Mouse (Mus musculus): ENCODE data around the gene Idnk. TPM values are rescaled to one million over a fixed set of nuclear protein-coding genes. Genes with fewer than 3 reads are reported as not detected.

Gene Idnk
- polyA plus RNA-seq, 1 experiment from 2014 or later = 45.8 TPM

DNA sequence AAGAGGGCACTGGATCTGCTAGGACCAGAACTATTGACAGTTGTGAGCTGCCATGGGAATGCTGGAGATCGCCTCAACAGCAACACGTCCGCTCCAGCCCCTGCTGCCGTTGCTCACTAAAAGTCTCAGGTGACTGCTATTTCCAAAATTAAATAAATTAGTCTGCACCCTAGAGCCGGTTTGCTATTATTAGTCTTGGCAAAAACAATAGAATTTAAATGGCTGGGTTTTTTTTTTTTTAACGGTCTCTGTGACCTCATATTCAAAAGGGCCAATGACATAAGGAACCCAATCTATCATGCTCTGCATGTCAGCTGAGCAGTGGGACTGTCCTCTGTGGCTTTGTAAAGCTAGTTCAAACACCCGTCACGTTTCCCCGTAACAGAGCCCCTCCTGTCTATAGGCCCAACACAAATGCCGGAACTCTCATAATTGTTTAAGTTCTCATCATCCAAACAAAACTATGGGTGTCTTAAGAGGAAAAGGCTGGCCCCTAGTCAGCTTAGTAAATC is 34.6 kb upstream of the Idnk start:
- no peak overlapping the region for H3K9ac ChIP-seq (ENCODE audit: low read length)
- H3K36me3 ChIP-seq (ENCODE audit: control insufficient read depth, insufficient read depth, low read length) = no peaks in the 10 kb centered on the region; the same call in 1 of the 2 replicates
- DNase-seq (ENCODE audit: low spot score) = peak; percentile 11
- WGBS = 78% methylated on average over 10 of the region's 10 CpGs
- H3K4me1 ChIP-seq (replicated peaks; ENCODE audit: control insufficient read depth, insufficient read depth, low read length) = peaks cover 2% of the 10 kb centered on the region; the same call in 1 of the 2 replicates
- H3K4me2 ChIP-seq (ENCODE audit: low read depth, low read length, severe bottlenecking) = no peak overlapping the region
- no peak overlapping the region for H3K4me3 ChIP-seq (ENCODE audit: low read depth, low read length)
- no peak overlapping the region for H3K27ac ChIP-seq (ENCODE audit: low read depth, low read length)
- no peaks in the 10 kb centered on the region for H3K27me3 ChIP-seq (ENCODE audit: control insufficient read depth, insufficient read depth, low read length)
- H3K9me3 ChIP-seq (ENCODE audit: control insufficient read depth, low read length) = no peaks in the 10 kb centered on the region
- ATAC-seq (replicated peaks; ENCODE audit: low FRiP score) = no peak

DNA sequence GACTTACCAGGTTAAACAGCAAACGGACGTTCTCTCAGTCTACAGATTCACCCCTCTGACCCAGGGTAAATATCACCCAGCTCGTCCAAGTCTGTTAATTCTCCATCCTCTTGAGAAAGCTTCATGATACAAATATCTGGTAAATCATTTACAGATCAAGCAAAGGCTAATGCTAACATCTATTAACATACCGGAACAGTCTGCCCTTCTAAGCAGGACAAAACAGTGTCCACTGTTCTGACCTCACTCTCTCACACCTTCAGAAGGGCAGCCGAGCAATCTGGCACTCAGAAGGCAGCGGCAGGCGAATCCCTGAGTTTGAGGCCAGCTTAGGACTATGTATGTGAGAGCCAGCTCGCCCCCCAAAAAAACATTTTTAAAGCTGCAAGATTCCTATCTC is 34.1 kb upstream of the Idnk start:
- Histone ChIP-seq H3K4me3 (ENCODE audit: low read depth, low read length) (no peak overlapping the region), H3K4me1 (replicated peaks; ENCODE audit: control insufficient read depth, insufficient read depth, low read length) (peaks cover 2% of the 10 kb centered on the region; the same call in 1 of the 2 replicates)

DNA sequence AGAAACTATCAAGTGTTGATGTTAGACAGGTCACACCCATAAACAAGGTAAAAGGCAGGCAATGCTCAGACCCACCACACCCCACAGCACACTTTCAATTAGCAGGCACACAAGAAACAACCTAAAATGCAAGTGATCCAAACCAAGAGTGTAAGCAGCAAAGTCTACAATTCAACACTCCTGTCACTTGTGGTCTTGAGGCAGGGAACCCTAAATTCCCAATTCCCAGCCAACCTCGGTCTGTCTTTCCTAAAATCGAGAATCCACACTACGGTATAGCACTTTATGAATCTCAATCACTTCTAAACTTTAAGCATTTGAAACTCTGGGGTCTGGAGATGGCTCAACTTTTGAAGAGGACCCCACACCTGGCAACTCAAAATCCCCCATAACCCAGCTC is 33.2 kb upstream of the Idnk start:
- 82% methylated on average over 3 of the region's 3 CpGs for WGBS
- Histone ChIP-seq H3K27me3 (ENCODE audit: control insufficient read depth, insufficient read depth, low read length) (no peaks in the 10 kb centered on the region), H3K36me3 (ENCODE audit: control insufficient read depth, insufficient read depth, low read length) (no peaks in the 10 kb centered on the region; the same call in 1 of the 2 replicates), H3K4me3 (ENCODE audit: low read depth, low read length) (no peak overlapping the region), H3K4me2 (ENCODE audit: low read depth, low read length, severe bottlenecking) (no peak overlapping the region), H3K9ac (ENCODE audit: low read length) (no peak overlapping the region), H3K4me1 (replicated peaks; ENCODE audit: control insufficient read depth, insufficient read depth, low read length) (peaks cover 2% of the 10 kb centered on the region; the same call in 1 of the 2 replicates), H3K9me3 (ENCODE audit: control insufficient read depth, low read length) (no peaks in the 10 kb centered on the region), H3K27ac (ENCODE audit: low read depth, low read length) (no peak overlapping the region)
- DNase-seq (ENCODE audit: low spot score) = peak; percentile 20
- ATAC-seq (replicated peaks; ENCODE audit: low FRiP score) = no peak

More for the DNA sequence above, 34.1 kb upstream of the Idnk start:
- no peak overlapping the region for H3K27ac ChIP-seq (ENCODE audit: low read depth, low read length)
- 84% methylated on average over 8 of the region's 8 CpGs for WGBS
- no peaks in the 10 kb centered on the region; the same call in 1 of the 2 replicates for H3K36me3 ChIP-seq (ENCODE audit: control insufficient read depth, insufficient read depth, low read length)
- H3K9me3 ChIP-seq (ENCODE audit: control insufficient read depth, low read length) = no peaks in the 10 kb centered on the region
- H3K4me2 ChIP-seq (ENCODE audit: low read depth, low read length, severe bottlenecking) = no peak overlapping the region
- H3K9ac ChIP-seq (ENCODE audit: low read length) = no peak overlapping the region
- DNase-seq (ENCODE audit: low spot score) = peak; percentile 43
- ATAC-seq (replicated peaks; ENCODE audit: low FRiP score) = no peak
- H3K27me3 ChIP-seq (ENCODE audit: control insufficient read depth, insufficient read depth, low read length) = no peaks in the 10 kb centered on the region

DNA sequence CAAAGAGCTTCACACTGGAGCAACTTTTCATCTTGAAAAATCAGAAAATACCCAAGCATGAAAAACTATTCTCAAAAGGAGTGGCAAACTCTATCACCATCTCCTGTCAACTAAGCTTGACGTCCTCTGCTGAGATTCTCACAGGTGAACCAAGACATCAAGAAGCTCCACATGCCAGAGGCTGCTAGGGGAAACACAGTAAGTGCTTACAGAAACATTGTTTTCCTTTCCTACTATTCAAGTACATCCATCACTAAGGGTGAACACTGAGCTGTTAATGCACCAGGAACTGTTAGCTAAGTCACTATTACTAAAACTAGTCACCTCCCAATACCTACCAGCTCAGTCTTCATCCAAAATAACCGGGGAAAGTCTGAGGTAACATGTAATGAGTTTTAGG is 32.5 kb upstream of the Idnk start:
- H3K36me3 ChIP-seq (ENCODE audit: control insufficient read depth, insufficient read depth, low read length) = no peaks in the 10 kb centered on the region; the same call in 1 of the 2 replicates
- 73% methylated on average over 2 of the region's 2 CpGs for WGBS
- H3K4me1 ChIP-seq (replicated peaks; ENCODE audit: control insufficient read depth, insufficient read depth, low read length) = peaks cover 4% of the 10 kb centered on the region; the same call in 1 of the 2 replicates
- no peak for ATAC-seq (replicated peaks; ENCODE audit: low FRiP score)
- H3K9ac ChIP-seq (ENCODE audit: low read length) = no peak overlapping the region
- no peaks in the 10 kb centered on the region for H3K9me3 ChIP-seq (ENCODE audit: control insufficient read depth, low read length)
- H3K27me3 ChIP-seq (ENCODE audit: control insufficient read depth, insufficient read depth, low read length) = no peaks in the 10 kb centered on the region
- no peak overlapping the region for H3K27ac ChIP-seq (ENCODE audit: low read depth, low read length)
- H3K4me3 ChIP-seq (ENCODE audit: low read depth, low read length) = no peak overlapping the region
- 0 out of 2 replicates have a peak overlapping the region, but pooled peaks have one; percentile 5 for H3K4me2 ChIP-seq (ENCODE audit: low read depth, low read length, severe bottlenecking)
- DNase-seq (ENCODE audit: low spot score) = peak; percentile 31

DNA sequence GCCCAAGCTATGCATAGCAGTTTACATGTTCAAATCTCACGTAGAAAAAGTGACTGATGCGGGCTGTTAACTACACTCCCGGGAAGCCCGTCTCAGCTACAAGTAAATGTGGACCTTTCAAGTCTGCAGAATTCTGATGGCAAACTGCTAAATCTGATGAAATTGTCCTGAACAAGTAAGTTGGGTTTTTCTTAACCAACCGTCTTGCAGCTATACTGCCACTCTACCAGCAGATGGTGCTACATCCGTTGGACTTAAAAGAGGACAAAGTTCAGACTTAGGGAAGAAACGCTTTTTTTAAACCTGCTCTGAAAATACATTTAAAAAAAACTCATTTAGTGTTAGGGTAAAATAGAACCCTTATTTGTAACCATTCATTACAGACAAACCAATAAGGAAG is 31.3 kb upstream of the Idnk start:
- Histone ChIP-seq H3K27me3 (ENCODE audit: control insufficient read depth, insufficient read depth, low read length) (no peaks in the 10 kb centered on the region), H3K9me3 (ENCODE audit: control insufficient read depth, low read length) (no peaks in the 10 kb centered on the region), H3K4me1 (replicated peaks; ENCODE audit: control insufficient read depth, insufficient read depth, low read length) (peaks cover 4% of the 10 kb centered on the region; the same call in 1 of the 2 replicates), H3K27ac (ENCODE audit: low read depth, low read length) (no peak overlapping the region), H3K4me3 (ENCODE audit: low read depth, low read length) (peak overlapping the region; percentile 99), H3K4me2 (ENCODE audit: low read depth, low read length, severe bottlenecking) (peak overlapping the region; percentile 68), H3K9ac (ENCODE audit: low read length) (peak overlapping the region; percentile 41; the same call in 1 of the 2 replicates), H3K36me3 (ENCODE audit: control insufficient read depth, insufficient read depth, low read length) (no peaks in the 10 kb centered on the region; the same call in 1 of the 2 replicates)
- no peak for ATAC-seq (replicated peaks; ENCODE audit: low FRiP score)
- peak; percentile 51 for DNase-seq (ENCODE audit: low spot score)
- 36% methylated on average over 7 of the region's 7 CpGs for WGBS

DNA sequence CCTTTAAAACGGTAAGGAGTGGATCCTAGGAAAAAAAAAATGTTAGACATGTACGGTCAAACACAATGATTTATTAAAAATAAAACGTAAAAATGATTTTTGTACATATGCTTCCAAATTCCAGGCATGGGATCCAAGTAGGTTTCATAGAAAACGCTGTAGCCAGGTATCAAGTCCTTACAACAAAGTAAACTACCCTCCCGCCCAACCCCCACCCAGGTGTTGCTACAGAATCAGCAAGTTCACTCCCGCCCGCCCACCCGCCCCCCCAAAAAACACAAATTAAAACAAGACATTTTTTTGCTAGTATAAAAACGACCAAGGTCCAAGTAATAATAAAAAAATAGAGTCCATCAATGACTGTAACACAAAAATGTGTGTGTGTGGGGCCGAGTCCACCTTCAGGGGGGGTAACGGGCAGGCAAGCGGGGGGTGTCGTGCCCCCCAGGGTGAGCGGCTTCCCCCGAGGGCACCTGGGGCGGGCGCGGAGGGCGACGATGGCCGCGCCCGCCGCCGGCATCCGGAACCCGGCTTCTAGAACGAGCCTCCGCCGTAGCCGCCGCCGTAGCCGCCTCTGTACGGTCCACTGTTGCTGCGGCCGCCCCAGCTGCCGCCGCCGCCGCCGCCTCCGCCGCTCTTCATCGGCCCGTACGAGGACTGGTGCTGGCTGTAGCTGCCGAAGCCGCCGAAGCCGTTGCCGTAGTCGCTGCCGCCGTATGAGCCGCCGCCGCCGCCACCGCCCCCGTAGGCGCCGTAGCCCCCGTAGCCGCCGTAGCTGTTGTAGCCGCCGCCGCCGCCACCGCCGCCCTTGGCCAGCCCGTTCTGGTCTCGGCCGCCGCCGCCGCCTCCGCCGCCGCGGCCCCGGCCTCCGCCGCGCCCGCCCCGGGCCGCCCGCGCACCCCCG is 30.3 kb upstream of the Idnk start:
- peak; percentile 73 for DNase-seq (ENCODE audit: low spot score)

DNA sequence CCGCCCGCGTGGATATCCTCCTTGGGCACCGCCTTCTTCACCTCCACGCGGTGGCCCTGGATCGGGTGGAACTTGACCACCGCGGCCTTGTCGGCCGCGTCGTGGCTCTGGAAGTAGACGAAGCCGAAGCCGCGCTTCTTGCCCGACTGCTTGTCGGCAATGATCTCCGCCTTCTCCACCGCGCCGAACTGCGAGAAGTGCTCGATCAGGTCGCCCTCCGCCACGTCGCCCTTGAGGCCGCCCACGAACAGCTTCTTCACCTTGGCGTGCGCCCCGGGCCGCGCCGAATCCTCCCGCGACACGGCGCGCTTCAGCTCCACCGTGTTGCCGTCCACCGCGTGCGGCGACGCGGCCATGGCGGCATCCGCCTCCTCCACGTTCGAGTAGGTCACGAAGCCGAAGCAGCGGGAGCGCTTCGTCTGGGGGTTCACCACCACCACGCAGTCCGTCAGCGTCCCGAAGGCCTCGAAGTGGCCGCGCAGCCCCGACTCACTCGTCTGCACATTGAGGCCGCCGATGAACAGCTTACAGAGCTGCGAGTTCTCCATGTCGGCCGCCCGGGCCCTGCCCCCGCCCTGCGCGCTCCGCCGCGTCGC is 29.6 kb upstream of the Idnk start:
- DNase-seq (ENCODE audit: low spot score) (no peak), ATAC-seq (replicated peaks; ENCODE audit: low FRiP score) (peak; percentile 45)
- H3K27me3 ChIP-seq (ENCODE audit: control insufficient read depth, insufficient read depth, low read length) = no peaks in the 10 kb centered on the region
- under 1% methylated on average over 81 of the region's 81 CpGs for WGBS
- no peaks in the 10 kb centered on the region; the same call in 1 of the 2 replicates for H3K36me3 ChIP-seq (ENCODE audit: control insufficient read depth, insufficient read depth, low read length)
- peak overlapping the region; percentile 68 for H3K4me2 ChIP-seq (ENCODE audit: low read depth, low read length, severe bottlenecking)
- H3K27ac ChIP-seq (ENCODE audit: low read depth, low read length) = peak overlapping the region; percentile 98
- peaks cover 4% of the 10 kb centered on the region; the same call in 1 of the 2 replicates for H3K4me1 ChIP-seq (replicated peaks; ENCODE audit: control insufficient read depth, insufficient read depth, low read length)
- H3K4me3 ChIP-seq (ENCODE audit: low read depth, low read length) = peak overlapping the region; percentile 99
- peak overlapping the region; percentile 100 for H3K9ac ChIP-seq (ENCODE audit: low read length)
- no peaks in the 10 kb centered on the region for H3K9me3 ChIP-seq (ENCODE audit: control insufficient read depth, low read length)

More for the DNA sequence above, 30.3 kb upstream of the Idnk start:
- Histone ChIP-seq H3K27me3 (ENCODE audit: control insufficient read depth, insufficient read depth, low read length) (no peaks in the 10 kb centered on the region), H3K9ac (ENCODE audit: low read length) (peak overlapping the region; percentile 100), H3K4me1 (replicated peaks; ENCODE audit: control insufficient read depth, insufficient read depth, low read length) (peaks cover 4% of the 10 kb centered on the region; the same call in 1 of the 2 replicates), H3K4me3 (ENCODE audit: low read depth, low read length) (peak overlapping the region; percentile 99), H3K27ac (ENCODE audit: low read depth, low read length) (peak overlapping the region; percentile 98), H3K9me3 (ENCODE audit: control insufficient read depth, low read length) (no peaks in the 10 kb centered on the region), H3K36me3 (ENCODE audit: control insufficient read depth, insufficient read depth, low read length) (no peaks in the 10 kb centered on the region; the same call in 1 of the 2 replicates), H3K4me2 (ENCODE audit: low read depth, low read length, severe bottlenecking) (peak overlapping the region; percentile 68)
- ATAC-seq (replicated peaks; ENCODE audit: low FRiP score) = no peak
- WGBS = under 1% methylated on average over 74 of the region's 92 CpGs

DNA sequence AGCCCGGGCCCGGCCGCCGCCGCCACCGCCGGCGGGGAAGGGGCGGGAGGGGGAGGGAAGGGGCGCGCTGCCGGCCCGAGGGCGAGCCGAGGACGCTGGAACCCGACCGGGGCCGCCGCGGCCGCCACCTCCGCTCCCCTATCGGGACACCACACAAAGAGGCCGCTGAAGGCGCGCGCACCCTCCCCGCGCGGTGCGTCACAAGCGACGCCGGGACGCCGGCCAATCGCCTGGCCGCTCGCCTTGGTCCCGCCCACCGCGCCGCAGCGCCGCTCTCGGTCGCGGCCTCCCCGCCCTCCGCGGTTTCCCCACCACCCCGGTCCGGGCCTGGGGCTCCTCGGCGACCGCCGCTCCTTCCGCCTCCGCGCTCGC is 29.1 kb upstream of the Idnk start, which contains the start of gene Hnrnpa0:
Gene Hnrnpa0, minus strand, starts transcription at position 161 of the 372 bp plus-strand sequence.
- DNase-seq (ENCODE audit: low spot score) (peak; percentile 99), ATAC-seq (replicated peaks; ENCODE audit: low FRiP score) (peak; percentile 95)
- peak within 1 kb of the TSS; percentile 74 for H3K4me2 ChIP-seq (ENCODE audit: low read depth, low read length, severe bottlenecking)
- H3K4me3 ChIP-seq (ENCODE audit: low read depth, low read length) = peak within 1 kb of the TSS; percentile 99
- 1% methylated on average over 20 of the region's 62 CpGs for WGBS
- H3K27me3 ChIP-seq (ENCODE audit: control insufficient read depth, insufficient read depth, low read length) = no peaks in the 10 kb centered on the region
- H3K27ac ChIP-seq (ENCODE audit: low read depth, low read length) = peak within 1 kb of the TSS; percentile 98
- no peaks in the 10 kb centered on the region; the same call in 1 of the 2 replicates for H3K36me3 ChIP-seq (ENCODE audit: control insufficient read depth, insufficient read depth, low read length)
- H3K9ac ChIP-seq (ENCODE audit: low read length) = peak within 1 kb of the TSS; percentile 100
- no peaks in the 10 kb centered on the region for H3K9me3 ChIP-seq (ENCODE audit: control insufficient read depth, low read length)
- H3K4me1 ChIP-seq (replicated peaks; ENCODE audit: control insufficient read depth, insufficient read depth, low read length) = peaks cover 4% of the 10 kb centered on the region; the same call in 1 of the 2 replicates
